Mouse (Mus musculus) erythroid progenitor cell, adult 5-6 weeks (primary cell): ENCODE data around the gene Stk40. TPM values are rescaled to one million over a fixed set of nuclear protein-coding genes. Genes with fewer than 3 reads are reported as not detected.
"Not testable (repeated sequence)": the region's sequence is repeated elsewhere in the genome, so short reads cannot be mapped to it uniquely, and the experiment has no call there.

Source experiments
- ATAC-seq: replicated peaks from 2 replicates; pipeline ENCODE4 v1.8.0; 2016; ENCODE audit warnings: moderate number of reproducible peaks, mild to moderate bottlenecking, moderate TSS enrichment, inconsistent platforms; ENCODE audit not compliant: poor library complexity, low FRiP score, severe bottlenecking
- total RNA-seq, 2 experiments: library from RNA; stranded (forward) in 1 of 2; stranded (reverse) in 1 of 2; fragments of 150-400 nt in 1 of 2; fragments of 186-747, 209-891 nt in 1 of 2; gene quantifications; 2 replicates each; pipeline versions ENCODE4 v1.2.3 to v1.2.4; 2015 to 2017; ENCODE audit warnings: low replicate concordance in 2 of 2

Gene Stk40
- total RNA-seq (2015; ENCODE audit: low replicate concordance) (4.7 and 10.1 TPM in 2 replicates), total RNA-seq (2017; ENCODE audit: low replicate concordance) (2.4 and 6.4 TPM in 2 replicates)

DNA sequence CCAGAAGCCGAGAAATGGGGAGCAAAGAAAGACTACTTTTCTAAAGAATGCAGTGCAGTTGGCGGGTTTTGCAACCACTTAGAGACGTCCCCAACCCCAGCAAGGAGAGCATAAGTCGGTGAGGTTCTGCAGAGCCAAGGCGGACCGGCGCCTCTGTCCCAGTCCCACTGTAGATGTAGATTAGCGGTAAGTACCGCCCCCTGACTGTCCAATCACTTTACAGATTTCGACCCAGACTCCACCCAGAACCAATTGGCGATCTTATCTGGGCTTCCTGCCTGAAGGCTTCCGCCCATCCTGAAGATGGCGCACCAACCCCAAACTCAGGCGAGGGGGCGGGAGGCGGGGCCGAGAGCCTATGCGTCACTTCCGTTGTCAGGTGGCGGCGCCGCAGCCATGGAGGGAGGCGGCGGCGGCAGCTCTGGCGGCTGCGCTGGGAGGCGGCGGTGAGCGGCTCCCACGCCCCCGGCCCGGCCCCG lies at the start of gene Stk40:
Gene Stk40 (plus strand): TSS at position 368 of the 479 bp plus-strand sequence.
- peak; percentile 80 for ATAC-seq

DNA sequence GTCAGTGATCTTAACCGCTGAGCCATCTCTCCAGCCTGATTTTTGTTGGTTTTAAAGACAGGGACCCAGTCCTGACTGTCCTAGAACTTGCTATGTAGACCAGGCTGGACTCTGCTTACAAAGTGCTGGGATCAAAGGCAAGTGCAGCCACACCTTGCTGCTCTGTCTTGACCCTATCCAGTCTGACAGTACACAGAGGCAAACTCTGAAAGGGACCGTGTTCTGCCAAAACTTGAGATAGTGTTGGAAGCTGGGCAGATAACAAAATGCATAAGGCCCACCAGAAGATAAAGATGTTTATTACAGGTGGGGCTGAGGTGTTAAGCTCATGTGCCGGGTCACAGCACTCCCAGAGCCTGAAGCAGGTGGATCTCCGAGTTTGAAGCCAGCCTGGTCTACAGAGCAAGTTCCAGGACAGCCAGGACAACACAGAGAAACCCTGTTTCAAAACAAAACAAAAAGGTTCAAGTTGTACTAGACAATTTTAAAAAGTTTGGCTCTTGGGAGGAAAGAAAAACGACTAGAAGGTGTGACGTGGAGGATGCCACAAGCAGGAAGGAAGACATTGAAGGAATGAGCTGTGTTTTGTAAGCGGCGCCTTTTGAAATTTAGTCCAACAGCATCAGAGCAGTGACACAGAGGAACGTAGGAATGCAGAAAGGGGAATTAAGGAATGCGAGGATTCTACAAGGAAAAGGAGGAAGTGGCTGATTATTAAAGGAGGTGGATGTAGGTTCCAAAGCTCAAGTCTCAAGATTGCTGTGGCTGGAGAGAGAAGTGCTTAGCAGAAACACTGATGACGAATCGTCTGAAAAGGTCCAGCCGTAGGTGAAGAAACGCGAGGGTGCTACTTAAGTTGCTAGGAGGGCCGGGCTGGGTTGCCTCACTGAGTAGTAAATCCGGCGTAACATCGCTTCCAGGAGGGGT lies 46.3 kb upstream of the Stk40 start:
- peak; percentile 68 for ATAC-seq

DNA sequence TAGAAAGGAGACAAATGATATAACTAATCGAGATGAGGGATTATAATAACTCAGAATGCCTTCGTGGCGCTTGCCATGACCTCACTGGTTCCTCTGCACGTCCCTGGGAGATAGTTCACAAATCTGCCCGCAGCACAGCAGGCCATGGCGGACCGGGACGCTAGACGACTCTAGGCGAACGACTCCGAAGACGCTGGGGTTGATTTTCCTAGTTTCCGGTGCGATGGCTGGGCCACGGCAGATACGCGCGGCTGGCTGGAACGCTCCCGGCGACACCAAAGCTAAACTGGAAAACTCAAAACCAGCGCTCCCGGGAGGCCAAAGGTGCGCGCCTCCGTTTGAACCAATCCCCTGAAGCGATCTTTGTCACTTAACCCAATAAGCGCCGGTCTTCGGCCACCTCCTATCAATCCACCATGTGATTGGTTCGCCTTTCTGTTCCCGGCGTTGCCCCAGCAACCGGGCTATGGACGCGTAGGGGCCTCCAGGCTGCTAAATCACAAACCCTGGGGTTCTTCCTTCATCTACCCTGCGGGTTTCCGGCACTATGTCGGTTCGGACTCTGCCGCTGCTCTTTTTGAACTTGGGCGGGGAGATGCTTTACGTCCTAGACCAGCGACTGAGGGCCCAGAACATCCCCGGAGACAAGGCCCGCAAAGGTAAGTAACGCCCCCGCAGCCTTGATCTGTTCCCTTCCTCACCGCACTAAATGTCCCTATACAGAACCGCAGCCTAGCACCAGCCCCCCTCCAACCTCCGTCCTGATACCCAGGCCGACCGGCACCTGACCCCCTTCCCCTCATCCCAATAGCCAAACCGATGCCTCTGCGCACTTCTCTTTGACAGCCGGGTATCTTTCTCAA lies 45.4 kb upstream of the Stk40 start, which contains the start of gene Oscp1:
Gene Oscp1 (plus strand): TSS at position 432 of the 863 bp plus-strand sequence.
- peak; percentile 96 for ATAC-seq

DNA sequence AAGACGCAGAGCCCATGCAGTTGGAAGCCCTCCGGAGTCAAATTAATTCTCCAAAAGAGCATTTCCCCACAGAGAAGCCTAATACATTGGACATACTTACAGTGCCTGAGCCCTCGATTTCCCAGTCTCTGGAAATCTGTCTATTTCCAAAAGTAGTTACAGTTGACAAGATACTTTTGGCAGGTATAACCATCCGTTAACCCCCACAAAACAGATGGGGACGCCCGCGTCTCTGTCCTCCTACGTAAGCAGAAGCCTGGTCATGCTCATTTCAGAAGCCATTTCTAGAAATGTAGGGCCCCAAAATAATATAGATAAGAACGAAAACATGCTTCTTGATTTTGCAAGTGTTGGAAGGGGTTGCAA lies 44.8 kb upstream of the Stk40 start:
- no peak for ATAC-seq

- ATAC-seq: no peak
Observed at GRCm38 (mm10) chr4:126062856-126063255, 40.9 kb upstream of the Stk40 start.

GRCm38 (mm10) chr4:126065241-126065640 lies 38.5 kb upstream of the Stk40 start:
- ATAC-seq: no peak

- ATAC-seq: no peak
Observed at GRCm38 (mm10) chr4:126067401-126068077, 36.2 kb upstream of the Stk40 start.

DNA sequence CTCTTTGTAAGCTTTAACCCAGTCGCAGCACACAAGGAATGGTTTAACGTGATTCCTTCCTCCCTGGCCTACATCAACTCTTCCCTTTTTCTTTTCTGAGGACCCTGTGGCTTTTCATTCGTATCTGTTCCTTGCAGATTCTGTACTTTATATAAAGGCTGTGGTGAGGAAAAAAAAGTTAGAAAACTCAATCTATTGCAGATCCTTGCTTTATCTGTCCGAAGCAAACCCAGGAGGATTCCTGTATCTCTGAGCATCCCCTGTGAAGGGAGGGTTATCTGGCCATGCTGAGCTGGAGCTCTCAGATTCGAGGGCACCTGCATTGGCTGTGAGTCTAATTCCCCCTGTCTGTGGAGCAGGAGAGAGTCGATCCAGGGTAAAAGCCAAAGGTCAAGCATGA lies 34.9 kb upstream of the Stk40 start:
- ATAC-seq: no peak

GRCm38 (mm10) chr4:126077833-126078232 lies 25.9 kb upstream of the Stk40 start:
- ATAC-seq: no peak

DNA sequence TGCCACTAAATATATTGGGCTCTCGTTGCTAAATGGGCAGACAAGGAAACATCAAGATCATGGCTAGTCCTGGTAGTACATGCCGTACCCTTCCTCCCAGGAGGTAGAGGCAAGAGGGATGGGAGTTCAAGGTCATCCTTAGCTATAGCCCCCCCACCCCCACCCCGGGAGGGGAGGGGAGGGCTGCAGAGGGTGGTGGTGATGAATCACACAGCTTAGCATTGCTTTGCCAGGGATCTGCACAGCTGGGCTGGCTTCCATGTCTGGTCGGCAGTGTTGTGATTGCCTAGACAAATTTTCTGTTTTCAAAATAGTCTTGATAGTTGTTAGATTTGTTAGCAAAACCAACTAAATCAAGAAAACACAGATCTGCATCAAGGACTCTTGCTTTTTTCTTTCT lies 24.5 kb upstream of the Stk40 start:
- ATAC-seq: no peak

- no peak for ATAC-seq
Observed at GRCm38 (mm10) chr4:126081601-126082000, 22.2 kb upstream of the Stk40 start.

DNA sequence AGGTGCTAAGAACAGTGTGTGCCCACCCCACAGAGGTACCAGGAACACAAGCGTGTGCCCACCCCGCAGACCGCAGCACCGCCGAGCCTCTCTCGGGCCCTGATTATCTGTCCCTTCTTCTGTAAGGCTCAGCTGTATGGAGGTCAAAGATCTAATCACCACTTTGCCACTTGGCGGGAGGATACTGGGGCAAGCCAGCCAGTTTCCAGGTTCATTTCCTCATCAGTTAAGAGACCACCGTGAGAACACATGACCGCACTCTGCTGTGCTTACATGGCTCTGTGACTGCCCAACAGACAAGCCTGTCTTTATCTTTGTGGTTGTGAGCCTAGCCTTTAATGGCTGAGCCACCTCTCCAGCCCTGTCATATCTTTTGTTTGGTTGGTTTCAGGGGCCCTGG lies 20.7 kb upstream of the Stk40 start:
- ATAC-seq: no peak

DNA sequence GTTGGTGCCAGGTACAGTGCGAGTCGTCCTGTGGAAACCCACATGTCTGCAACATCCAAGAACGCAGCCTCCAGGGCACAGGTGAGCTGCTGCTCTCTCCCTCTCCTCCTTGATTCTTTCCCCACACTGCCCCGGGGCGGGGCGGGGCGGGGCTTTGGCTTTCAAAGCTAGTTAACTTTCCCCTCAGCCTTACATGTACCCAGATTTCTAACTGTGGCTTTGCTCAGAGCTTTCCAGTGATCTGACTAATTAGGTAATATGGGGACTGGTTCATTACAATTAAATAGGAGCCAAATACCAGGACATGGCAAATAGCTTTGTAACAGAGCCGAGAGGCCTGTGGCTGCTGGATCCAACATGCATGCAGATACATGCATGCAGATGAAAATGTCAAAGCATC lies 19.4 kb upstream of the Stk40 start:
- ATAC-seq: no peak

DNA sequence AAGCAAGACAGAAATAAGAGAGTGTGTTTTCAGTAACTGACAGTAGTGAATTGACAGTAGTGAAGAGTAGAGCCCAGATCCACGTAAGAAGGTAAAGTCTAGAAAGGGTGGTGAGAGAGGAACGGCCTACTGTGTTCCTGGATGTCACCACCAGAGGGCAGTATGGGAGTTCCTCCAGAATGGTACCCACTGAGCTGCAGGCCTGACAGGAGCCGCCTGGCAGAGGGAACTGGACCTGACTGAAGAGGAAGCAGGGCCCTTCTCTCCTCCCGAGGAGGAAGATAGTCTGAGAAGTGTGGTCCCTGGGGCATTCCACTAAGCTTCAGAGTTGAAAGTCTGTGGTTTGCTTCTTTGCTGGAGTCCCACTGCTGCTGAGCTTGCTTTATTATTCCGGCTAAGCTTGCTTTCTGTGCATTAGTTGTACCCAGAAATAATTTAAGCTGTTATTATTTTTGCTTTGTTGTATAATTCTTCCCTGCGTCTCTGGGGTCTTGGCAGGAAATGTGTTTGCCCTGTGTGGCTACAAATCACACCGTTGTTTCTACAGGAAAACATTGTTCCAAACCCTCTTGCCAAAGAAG lies 17.7 kb upstream of the Stk40 start:
- ATAC-seq: peak; percentile 91

DNA sequence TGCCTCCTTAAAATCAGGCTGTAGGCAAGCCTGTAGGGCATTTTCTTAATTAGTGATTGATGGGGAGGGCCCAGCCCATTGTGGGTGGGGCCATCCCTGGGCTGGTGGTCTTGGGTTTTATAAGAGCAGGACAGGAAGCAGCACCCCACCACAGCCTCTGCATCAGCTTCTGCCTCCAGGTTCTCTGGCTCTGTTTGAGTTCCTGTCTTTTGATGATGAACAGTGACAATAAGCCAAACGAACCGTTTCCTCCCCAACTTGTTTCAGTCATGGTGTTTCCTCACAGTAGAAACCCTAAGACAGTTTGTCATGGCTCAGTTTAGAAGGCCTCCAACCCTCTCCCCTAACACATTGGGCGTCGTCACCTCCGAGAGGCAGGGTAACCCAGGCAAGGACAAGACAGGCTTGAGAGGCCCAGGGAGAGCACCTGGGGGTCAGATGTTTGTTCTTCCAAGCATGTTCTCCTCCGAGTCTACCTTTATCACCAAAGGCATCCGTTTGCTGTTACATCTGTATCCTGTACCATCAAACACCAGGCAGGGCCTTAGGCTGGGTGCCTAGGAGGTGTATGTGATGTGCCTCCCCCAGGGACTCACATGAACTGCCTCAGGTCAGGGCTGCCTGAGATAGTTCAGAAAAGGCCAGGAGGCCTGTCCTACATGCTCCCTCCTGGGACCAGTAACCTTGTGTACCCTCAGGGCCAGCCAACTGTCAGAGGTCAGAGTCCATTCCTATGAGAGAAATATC lies 13.5 kb upstream of the Stk40 start:
- no peak for ATAC-seq

GRCm38 (mm10) chr4:126090848-126091124 lies 13.0 kb upstream of the Stk40 start:
- ATAC-seq: no peak

DNA sequence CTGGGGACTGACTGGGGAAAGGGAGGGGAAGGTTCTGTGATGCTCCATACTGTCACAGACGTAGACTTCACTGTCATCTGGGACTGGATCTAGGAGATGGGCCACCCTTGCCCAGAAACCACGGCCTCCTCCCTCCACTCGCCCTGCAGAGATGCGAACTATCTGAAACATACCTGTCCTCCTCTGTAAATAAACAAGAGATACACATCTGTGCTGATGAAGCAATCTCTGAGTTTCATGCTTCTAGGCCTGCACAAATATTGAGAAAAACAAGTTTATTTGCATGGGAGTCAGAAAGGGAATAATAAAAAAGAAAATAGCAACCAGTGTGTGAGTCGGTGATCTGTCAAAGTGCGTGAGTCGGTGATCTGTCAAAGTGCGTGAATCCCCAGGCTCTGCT lies 11.9 kb upstream of the Stk40 start:
- no peak for ATAC-seq

DNA sequence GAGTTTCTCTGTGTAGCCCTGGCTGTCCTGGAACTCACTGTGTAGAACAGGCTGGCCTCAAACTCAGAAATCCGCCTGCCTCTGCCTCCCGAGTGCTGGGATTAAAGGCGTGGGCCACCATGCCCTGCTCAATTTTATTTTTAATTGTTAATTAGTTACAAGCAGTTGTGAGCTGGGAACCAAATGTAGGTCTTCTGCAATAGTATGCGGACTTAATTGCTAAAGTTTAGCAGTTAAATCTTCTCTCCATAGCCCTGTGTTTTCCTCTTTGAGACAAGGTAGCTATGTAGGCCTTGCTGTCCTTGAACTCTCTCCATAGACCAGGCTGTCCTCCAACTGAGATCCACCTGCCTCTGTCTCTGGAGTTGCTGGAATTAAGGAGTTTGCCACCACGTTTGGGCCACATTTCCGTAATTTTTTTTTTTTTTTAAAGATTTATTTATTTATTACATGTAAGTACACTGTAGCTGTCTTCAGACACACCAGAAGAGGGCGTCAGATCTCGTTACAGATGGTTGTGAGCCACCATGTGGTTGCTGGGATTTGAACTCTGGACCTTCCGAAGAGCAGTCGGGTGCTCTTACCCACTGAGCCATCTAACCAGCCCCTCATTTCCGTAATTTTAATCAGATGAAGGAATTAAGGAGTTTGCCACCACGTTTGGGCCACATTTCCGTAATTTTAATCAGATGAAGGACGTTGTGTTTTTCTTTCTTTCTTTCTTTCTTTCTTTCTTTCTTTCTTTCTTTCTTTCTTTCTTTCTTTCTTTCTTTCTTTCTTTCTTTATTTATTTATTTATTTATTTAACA lies 7.9 kb upstream of the Stk40 start:
- ATAC-seq: not testable (repeated sequence)
